Mouse (Mus musculus) liver, embryonic 15.5 days (tissue): ENCODE measurements around the gene 8030411F24Rik. TPM values are rescaled to one million over a fixed set of nuclear protein-coding genes. Genes with fewer than 3 reads are reported as not detected.
A peak's percentile ranks its signal among the peaks of the same experiment; 100 is the strongest.

Source experiments
- ATAC-seq: fragments of 200-750 bp; cut with Nextera tagmentation; 2 replicates; pipeline ENCODE4 v1.8.0; 2017; ENCODE audit warnings: moderate number of reproducible peaks, mild to moderate bottlenecking, moderate library complexity; ENCODE audit not compliant: insufficient read depth
- H3K27ac ChIP-seq: fragments of 300-500 bp; sonication (generic); replicated peaks from 2 replicates; pipeline ENCODE4 v1.5.1; 2015; ENCODE audit warnings: mild to moderate bottlenecking, inconsistent platforms
- H3K27me3 ChIP-seq: fragments of 300-500 bp; sonication (generic); 2 replicates; pipeline ENCODE4 v1.6.1; 2015; ENCODE audit warnings: mild to moderate bottlenecking, inconsistent platforms
- H3K36me3 ChIP-seq: fragments of 300-500 bp; sonication (generic); replicated peaks from 2 replicates; pipeline ENCODE4 v1.6.1; 2015; ENCODE audit warnings: moderate library complexity, mild to moderate bottlenecking, inconsistent platforms
- H3K4me1 ChIP-seq: fragments of 300-500 bp; sonication (generic); replicated peaks from 2 replicates; pipeline ENCODE4 v1.6.1; 2015; ENCODE audit warnings: inconsistent platforms
- H3K4me2 ChIP-seq: fragments of 300-500 bp; sonication (generic); 2 replicates; pipeline ENCODE4 v1.6.1; 2015; ENCODE audit warnings: moderate library complexity, mild to moderate bottlenecking, inconsistent platforms
- H3K4me3 ChIP-seq: fragments of 300-500 bp; sonication (generic); replicated peaks from 2 replicates; pipeline ENCODE4 v1.5.1; 2015; ENCODE audit warnings: mild to moderate bottlenecking, inconsistent platforms
- H3K9ac ChIP-seq: fragments of 300-500 bp; sonication (generic); 2 replicates; pipeline ENCODE4 v1.6.1; 2015; ENCODE audit warnings: moderate library complexity, mild to moderate bottlenecking, inconsistent platforms
- H3K9me3 ChIP-seq: fragments of 300-500 bp; sonication (generic); replicated peaks from 2 replicates; pipeline ENCODE4 v1.6.1; 2016; ENCODE audit warnings: inconsistent platforms
- WGBS: fragments of 180-500 bp; shearing (Covaris S2); methylation state at CpG from one replicate; pipeline ENCODE4 v1.1.7; 2015; ENCODE audit warnings: mixed read lengths; ENCODE audit not compliant: insufficient replicate concordance; 5-methylcytosine and 5-hydroxymethylcytosine counted together
- polyA plus RNA-seq: library from polyadenylated mRNA; unstranded; fragments of >200 nt; fragmentation: Nextera tagmentation; extraction: Ambion mirVana; gene quantifications from 2 replicates; pipeline ENCODE4 v1.2.1, GENCODE M21; 2015

Gene 8030411F24Rik
- polyA plus RNA-seq, 1 experiment from 2014 or later = not detected

DNA sequence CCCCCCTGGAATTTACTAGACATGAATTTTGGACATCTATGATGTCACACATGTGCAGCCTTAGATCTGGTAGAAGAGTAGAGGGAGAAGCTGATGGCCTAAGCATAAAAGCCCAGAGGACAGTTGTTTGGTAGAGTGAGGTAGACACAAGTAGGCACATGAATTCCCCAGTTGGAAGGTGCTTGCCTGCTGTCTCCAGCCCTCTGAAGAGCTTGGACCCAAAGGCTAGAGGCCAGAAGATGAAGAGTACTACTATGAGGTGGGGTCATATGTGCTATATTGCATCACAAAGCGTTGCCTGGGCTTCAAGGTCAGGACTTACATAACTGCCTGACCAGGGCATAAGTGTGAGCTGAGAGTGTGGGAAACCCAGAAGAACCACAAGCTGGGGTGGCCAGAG lies 16.7 kb downstream of the 8030411F24Rik start, which contains the start of gene Cst8:
Gene Cst8 (plus strand): TSS at position 301 of the 400 bp plus-strand sequence.
- H3K27ac ChIP-seq = no peak within 1 kb of the TSS
- no peak within 1 kb of the TSS for H3K9ac ChIP-seq
- H3K4me2 ChIP-seq = no peak within 1 kb of the TSS
- H3K4me1 ChIP-seq = no peaks in the 10 kb centered on the region
- no peaks in the 10 kb centered on the region for H3K36me3 ChIP-seq
- ATAC-seq = no peak
- H3K27me3 ChIP-seq = no peaks in the 10 kb centered on the region
- H3K9me3 ChIP-seq = no peaks in the 10 kb centered on the region
- 44% methylated on average over 1 of the region's 1 CpGs for WGBS
- no peak within 1 kb of the TSS for H3K4me3 ChIP-seq

DNA sequence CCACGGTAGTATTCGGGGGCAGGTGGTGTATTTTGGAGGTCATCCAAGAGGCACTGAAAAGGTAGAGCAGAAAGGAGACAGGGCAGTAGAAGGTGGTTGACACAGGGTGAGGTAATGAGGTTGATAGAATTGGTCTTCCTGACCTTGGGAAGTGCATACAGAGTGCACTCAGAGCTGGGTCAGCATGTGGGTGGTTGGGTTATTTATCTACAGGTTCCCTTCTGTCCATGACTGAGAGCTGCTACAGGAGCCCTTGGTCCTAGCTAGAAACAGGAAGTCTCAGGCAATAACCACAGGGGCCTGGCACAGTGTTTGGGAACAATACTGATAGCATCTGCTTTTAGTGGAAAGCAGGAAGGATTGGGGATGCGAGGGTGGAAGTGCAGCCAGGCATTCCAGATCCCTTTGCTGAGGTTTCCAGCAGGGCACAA lies 19.7 kb downstream of the 8030411F24Rik start:
- peak; percentile 63 for ATAC-seq

DNA sequence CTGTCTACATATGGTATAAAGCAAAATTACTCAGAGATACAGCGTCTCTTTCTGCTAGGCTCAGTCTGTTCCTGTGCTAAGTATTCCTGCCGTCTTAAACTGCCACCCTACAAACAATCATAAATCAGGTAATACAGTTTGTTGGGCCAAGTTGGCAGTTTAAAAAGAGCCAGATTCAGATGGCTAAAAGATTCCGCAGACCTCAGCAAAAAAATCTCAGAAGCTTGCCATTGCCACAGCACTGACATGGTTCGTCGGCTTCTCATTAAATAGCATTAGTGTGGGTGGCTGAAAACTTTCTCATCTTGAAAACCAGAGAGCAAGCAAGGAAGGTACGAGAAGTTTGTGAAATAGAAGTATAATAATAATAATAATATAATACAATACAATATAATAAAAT lies 24.9 kb downstream of the 8030411F24Rik start:
- Histone ChIP-seq H3K4me1 (no peaks in the 10 kb centered on the region), H3K9me3 (no peaks in the 10 kb centered on the region), H3K4me3 (no peak overlapping the region), H3K36me3 (no peaks in the 10 kb centered on the region), H3K4me2 (no peak overlapping the region), H3K27ac (no peak overlapping the region), H3K27me3 (no peaks in the 10 kb centered on the region), H3K9ac (no peak overlapping the region)
- 56% methylated on average over 6 of the region's 6 CpGs for WGBS
- ATAC-seq = no peak

More for the DNA sequence above, 19.7 kb downstream of the 8030411F24Rik start:
- Histone ChIP-seq H3K36me3 (no peaks in the 10 kb centered on the region), H3K27ac (no peak overlapping the region), H3K4me1 (no peaks in the 10 kb centered on the region), H3K4me2 (no peak overlapping the region), H3K4me3 (no peak overlapping the region), H3K9me3 (no peaks in the 10 kb centered on the region), H3K9ac (no peak overlapping the region), H3K27me3 (no peaks in the 10 kb centered on the region)
- 14% methylated on average over 3 of the region's 3 CpGs for WGBS

DNA sequence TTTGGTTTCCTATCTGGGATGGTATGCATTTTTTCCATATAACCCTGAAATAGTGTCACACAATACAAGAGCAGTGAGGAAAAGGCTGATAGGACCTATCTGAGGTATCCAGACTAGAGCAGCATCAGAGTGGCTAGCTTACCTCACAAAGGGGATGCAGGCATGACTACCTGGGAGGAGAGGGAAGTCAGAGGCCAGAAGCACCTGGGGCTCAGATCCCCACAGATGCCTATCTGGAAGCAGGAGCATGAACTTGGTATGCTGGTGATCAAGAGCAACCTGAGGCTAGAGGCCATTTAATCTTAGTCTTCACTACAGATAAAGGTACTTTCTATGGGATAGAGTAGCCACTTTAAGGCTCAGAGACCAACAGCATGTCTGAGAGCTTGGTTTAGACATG lies 38.1 kb downstream of the 8030411F24Rik start, which contains the start of gene Cst13:
Gene Cst13 (plus strand): TSS at position 173 of the 400 bp plus-strand sequence.
- ATAC-seq = no peak
- Histone ChIP-seq H3K27me3 (no peaks in the 10 kb centered on the region), H3K27ac (no peak within 1 kb of the TSS), H3K36me3 (no peaks in the 10 kb centered on the region), H3K9me3 (no peaks in the 10 kb centered on the region), H3K4me1 (no peaks in the 10 kb centered on the region), H3K9ac (no peak within 1 kb of the TSS), H3K4me3 (no peak within 1 kb of the TSS), H3K4me2 (no peak within 1 kb of the TSS)

DNA sequence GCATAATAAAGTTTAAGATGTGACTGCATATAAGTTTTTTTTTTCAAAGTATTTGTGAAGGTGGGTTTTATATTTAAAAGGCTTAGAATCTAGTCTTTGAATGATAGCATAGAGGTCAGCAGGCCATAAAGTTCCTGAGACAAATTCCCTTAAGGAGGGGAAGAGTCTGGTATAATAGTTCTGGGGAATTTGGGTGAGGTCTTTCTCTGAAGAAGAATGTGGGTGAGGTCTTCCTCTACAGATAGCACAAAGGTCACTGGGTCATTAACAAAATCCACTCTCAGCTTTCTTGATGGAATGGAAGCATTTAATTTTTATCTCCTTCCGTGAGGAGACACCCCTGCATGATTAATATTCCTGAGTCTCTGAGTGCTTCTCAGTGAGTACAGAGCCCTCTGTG lies 44.2 kb downstream of the 8030411F24Rik start:
- WGBS = 39% methylated on average over 1 of the region's 1 CpGs
- H3K9ac ChIP-seq = no peak overlapping the region
- no peaks in the 10 kb centered on the region for H3K4me1 ChIP-seq
- H3K27ac ChIP-seq = no peak overlapping the region
- H3K9me3 ChIP-seq = no peaks in the 10 kb centered on the region
- no peak overlapping the region for H3K4me2 ChIP-seq
- no peak for ATAC-seq
- no peaks in the 10 kb centered on the region for H3K36me3 ChIP-seq
- H3K27me3 ChIP-seq = no peaks in the 10 kb centered on the region
- no peak overlapping the region for H3K4me3 ChIP-seq

DNA sequence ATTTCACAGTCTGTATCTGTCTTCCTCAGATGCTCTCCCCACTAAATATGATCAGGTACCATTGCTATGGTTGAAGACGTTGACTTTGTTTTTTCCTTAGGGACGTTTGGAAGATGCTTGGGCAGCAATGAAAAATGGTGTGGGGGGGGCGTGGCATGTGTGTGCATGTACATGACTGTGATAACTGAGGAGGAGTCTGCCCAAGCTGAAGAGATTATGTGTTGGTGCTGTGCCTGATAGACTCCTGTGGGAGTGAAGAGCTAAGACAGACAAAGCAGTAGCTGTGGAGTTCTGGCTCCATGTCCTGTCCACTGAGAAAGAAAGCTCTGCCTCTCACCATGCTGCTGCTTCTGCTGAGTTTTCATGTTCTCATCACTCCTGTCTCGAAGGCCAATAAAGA lies 53.1 kb downstream of the 8030411F24Rik start, which contains the start of gene Cst9:
Gene Cst9 (plus strand): TSS at position 236 of the 400 bp plus-strand sequence.
- no peaks in the 10 kb centered on the region for H3K36me3 ChIP-seq
- 39% methylated on average over 4 of the region's 4 CpGs for WGBS
- no peak for ATAC-seq

More for the DNA sequence above, 53.1 kb downstream of the 8030411F24Rik start, which contains the start of gene Cst9:
- Histone ChIP-seq H3K4me1 (no peaks in the 10 kb centered on the region), H3K9me3 (no peaks in the 10 kb centered on the region), H3K9ac (no peak within 1 kb of the TSS), H3K4me3 (no peak within 1 kb of the TSS), H3K4me2 (no peak within 1 kb of the TSS), H3K27me3 (no peaks in the 10 kb centered on the region), H3K27ac (no peak within 1 kb of the TSS)

Other genes starting within 250 kb of the 8030411F24Rik start
- 43.9 and 51.8 TPM in 2 replicates for gene Nxt1, start 109.4 kb upstream of the 8030411F24Rik start, polyA plus RNA-seq
- 9.5 and 10.4 TPM in 2 replicates for gene Gzf1, start 101.0 kb upstream of the 8030411F24Rik start, polyA plus RNA-seq
- gene Napb, start 49.5 kb upstream of the 8030411F24Rik start, polyA plus RNA-seq = 0.29 and 0.30 TPM in 2 replicates
- not detected in 2 replicates for gene Cstl1, start 31.7 kb upstream of the 8030411F24Rik start, polyA plus RNA-seq
- gene Cst11, start 10.5 kb upstream of the 8030411F24Rik start, polyA plus RNA-seq = not detected in 2 replicates
- gene Cst12, start 7.4 kb downstream of the 8030411F24Rik start, polyA plus RNA-seq = not detected in 2 replicates
- 0.37 and 0.39 TPM in 2 replicates for gene Cst8, start 16.8 kb downstream of the 8030411F24Rik start, polyA plus RNA-seq
- gene Cst13, start 38.1 kb downstream of the 8030411F24Rik start, polyA plus RNA-seq = not detected in 2 replicates
- 0.17 TPM in 1 of 2 replicates, not detected in the other for gene Cst9, start 53.1 kb downstream of the 8030411F24Rik start, polyA plus RNA-seq
- gene 9230104L09Rik, start 83.0 kb downstream of the 8030411F24Rik start, polyA plus RNA-seq = not detected in 2 replicates
- gene Cst3, start 93.7 kb downstream of the 8030411F24Rik start, polyA plus RNA-seq = 173 and 189 TPM in 2 replicates
- gene Gm1330, start 221.2 kb downstream of the 8030411F24Rik start, polyA plus RNA-seq = not detected in 2 replicates
- not detected in 2 replicates for gene Gm10750, start 235.2 kb downstream of the 8030411F24Rik start, polyA plus RNA-seq